Mouse (Mus musculus): ENCODE results near the gene Rap1b.

Gene Rap1b

GRCm38 (mm10) chr10:117812501-117812900 is 33.3 kb downstream of the Rap1b start:
- no peak for DNase-seq

DNA sequence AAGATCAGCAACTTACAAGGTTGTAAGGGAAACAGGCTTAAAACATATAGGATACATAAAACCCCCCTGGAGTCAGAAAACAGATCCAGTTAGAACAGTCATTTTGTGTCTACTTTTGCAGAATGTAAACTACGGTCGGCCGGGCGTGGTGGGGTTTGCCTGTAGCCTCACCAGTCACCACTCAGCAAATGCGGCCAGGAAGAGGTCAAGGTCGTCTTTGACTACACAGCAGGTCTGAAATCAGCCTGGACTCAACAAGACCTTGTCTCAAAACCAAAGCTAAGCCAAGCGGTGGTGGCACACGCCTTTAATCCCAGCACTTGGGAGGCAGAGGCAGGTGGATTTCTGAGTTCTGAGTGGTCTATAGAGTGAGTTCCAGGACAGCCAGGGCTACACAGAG is 34.3 kb downstream of the Rap1b start:
- no peak for DNase-seq

DNA sequence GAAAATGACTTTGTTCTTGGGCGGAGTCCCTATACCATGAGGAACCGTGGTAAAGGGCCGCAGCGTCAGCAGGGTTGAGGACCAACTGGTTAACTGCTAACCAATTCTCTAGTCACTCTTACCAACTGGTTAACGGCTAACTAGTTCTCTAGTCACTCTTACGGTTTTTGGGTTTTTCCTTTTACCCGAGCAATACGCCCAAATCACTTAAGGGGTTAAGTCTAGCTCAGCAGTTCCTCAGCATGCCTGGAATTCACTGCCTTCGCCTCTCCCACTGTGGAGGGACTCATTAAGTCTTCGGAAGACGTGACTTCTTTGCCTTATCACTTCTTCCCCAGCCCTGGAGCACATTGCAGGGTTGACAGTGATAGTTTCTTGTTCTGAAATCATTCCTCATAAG is 35.3 kb downstream of the Rap1b start:
- no peak for DNase-seq

- DNase-seq: no peak
These were observed 37.8 kb downstream of the Rap1b start for GRCm38 (mm10) chr10:117808068-117808467.

GRCm38 (mm10) chr10:117805919-117806318 is 39.9 kb downstream of the Rap1b start:
- DNase-seq: no peak

- no peak for DNase-seq
These were observed 41.7 kb downstream of the Rap1b start for GRCm38 (mm10) chr10:117803870-117804850.

DNA sequence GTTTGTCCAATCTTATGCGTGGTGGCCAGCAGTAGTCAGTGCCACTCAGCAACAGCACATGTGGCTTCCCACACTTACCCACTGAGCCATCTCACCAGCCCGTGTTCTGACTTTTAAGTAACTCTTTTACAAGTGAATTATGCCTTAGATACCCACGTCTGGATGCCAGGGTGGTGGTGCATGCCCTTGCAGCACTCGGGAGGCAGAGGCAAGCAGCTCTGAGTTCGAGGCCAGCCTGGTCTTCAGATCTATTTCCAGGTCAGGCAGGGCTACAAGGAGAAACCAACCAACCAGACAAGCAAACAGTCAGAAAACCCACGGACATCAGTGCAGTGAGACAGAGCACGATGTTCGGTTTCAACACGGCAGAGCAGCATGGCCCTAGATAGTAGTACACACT is 43.9 kb downstream of the Rap1b start:
- no peak for DNase-seq

- DNase-seq: no peak
These were observed 46.0 kb downstream of the Rap1b start for GRCm38 (mm10) chr10:117799806-117800205.

- DNase-seq: no peak
These were observed 47.3 kb downstream of the Rap1b start for GRCm38 (mm10) chr10:117798436-117799035.

GRCm38 (mm10) chr10:117797684-117798083 is 48.2 kb downstream of the Rap1b start:
- no peak for DNase-seq

- no peak for DNase-seq
These were observed 48.7 kb downstream of the Rap1b start for GRCm38 (mm10) chr10:117797106-117797505.

GRCm38 (mm10) chr10:117796181-117796580 is 49.7 kb downstream of the Rap1b start:
- no peak for DNase-seq

DNA sequence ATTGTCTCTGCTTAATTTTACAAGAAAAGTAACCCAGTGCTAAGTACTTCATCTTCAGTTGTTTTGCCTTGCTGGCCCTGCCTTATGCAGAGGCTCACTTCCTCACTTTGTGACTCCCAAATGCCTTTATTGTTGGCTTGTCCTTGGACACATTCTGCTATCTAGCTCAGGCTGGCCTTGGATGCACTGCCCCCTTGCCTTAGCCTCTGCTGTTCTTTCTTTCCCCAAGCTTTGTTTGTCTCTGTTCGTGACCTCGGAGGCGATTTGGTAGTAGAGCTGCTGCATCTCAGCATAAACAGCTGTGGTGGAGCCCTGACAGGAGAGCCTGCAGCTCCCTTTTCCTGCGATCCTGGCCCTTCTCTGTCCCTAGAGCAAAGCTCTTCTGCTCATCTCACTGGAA is 50.6 kb downstream of the Rap1b start:
- no peak for DNase-seq

- no peak for DNase-seq
These were observed 52.3 kb downstream of the Rap1b start for GRCm38 (mm10) chr10:117793436-117794030.

DNA sequence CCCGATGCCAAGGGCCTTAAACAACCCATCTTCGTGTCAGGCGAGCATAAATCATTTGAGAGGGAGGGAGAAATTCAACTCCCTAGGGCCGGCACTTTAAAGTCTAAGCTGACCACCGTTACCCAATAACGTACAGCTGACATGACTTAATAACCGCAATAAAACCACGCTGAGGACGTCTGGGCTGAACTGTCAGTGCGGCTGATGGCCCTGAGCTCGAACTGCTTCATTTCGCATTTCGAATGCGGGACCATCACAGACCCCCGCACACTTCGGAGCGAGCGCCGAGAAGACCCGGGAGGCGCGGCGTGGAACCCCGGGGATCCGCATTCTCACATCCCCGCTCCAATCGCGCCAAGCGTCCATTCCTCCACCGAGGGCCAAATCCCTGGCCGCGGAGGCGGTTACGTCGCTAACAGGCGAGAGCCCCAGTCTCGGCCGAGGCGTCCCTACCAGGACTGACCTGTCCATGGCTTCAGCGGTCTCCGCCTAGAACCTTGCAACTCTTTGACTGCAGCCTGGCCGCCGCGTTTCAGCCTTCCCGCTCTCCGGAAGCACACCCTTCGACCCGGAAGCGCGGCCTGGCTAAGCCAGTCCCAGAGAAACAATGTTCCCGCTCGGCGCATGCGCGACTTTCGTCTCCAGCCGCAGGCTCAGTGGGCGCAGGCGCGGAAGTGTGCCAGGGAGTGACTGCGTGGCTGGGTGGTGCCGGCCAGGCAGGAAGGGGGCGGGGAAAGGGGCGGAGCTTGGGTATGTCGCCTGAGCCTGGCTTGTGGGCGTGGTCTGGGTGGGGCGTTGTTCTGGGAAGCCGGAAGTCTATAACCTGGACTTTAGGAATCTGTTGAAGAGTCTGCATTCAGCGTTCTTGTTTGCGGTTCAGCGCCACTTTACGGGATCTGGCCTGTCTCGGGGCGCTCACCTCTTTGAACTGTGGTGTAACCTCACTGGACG is 53.4 kb downstream of the Rap1b start, which contains the start of gene Nup107:
Nup107 (minus strand) TSS at position 565 of the 951 bp plus-strand sequence.
- peak; percentile 100 for DNase-seq

DNA sequence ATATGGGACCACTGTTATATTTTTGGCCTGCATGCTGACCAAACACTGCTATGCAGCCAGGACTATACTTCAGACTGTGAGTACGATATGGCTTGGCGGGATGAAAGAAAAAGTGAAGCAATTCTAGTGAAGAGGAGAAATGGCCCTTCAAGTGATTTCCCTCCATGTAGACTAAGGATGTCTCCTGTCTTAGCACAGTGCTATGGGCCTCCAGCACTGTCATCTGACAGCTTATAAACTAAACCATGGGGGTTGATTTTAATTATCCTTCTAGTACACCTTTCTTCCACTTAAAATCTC is 54.7 kb downstream of the Rap1b start:
- DNase-seq: no peak

GRCm38 (mm10) chr10:117790421-117791170 is 55.2 kb downstream of the Rap1b start:
- no peak for DNase-seq

GRCm38 (mm10) chr10:117790011-117790410 is 55.8 kb downstream of the Rap1b start:
- no peak for DNase-seq

GRCm38 (mm10) chr10:117784646-117785045 is 61.2 kb downstream of the Rap1b start:
- DNase-seq: no peak

GRCm38 (mm10) chr10:117783786-117784420 is 61.9 kb downstream of the Rap1b start:
- no peak for DNase-seq

All from kidney, postnatal 25 days (tissue).